Mouse (Mus musculus) adrenal gland, postnatal 14 days (tissue): ENCODE results near the gene Runx2. TPM values are rescaled to one million over a fixed set of nuclear protein-coding genes. Genes with fewer than 3 reads are reported as not detected.

ENCODE experiments used
- DNase-seq: peaks from one replicate; pipeline ENCODE4 v3.0.0; 2021; ENCODE audit warnings: mixed read lengths
- total RNA-seq: library from RNA; stranded (reverse); gene quantifications from 2 replicates; pipeline ENCODE4 v1.2.3, GENCODE M21; 2021

Runx2 gene
- total RNA-seq, 1 experiment from 2014 or later, result 15.9 TPM

DNA sequence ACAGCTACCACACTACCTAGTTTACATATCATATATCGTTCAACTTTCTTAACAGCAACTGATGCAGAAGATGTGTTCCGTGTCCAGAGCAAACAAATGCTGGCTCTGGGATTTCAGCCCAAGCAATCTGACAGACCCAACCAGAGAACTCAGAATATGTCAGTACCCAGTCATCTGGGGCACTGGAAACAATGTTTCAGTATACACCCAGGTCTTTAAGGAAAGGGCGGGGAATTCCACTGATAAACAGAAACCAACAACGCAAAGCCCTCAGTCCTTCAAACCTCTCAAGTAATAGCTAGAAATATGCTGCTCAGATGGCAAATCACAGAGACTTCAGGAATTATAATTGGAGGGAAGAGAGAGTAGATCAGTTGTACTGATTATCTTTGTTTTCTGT lies 100.5 kb downstream of the Runx2 start:
- DNase-seq, result no peak

- DNase-seq, result no peak
These were observed 101.2 kb downstream of the Runx2 start for GRCm38 (mm10) chr17:44713404-44713803.

- DNase-seq, result peak; percentile 92
These were observed 104.9 kb downstream of the Runx2 start for GRCm38 (mm10) chr17:44709516-44710252.

GRCm38 (mm10) chr17:44707956-44708355 lies 106.6 kb downstream of the Runx2 start:
- no peak for DNase-seq

GRCm38 (mm10) chr17:44706531-44706930 lies 108.1 kb downstream of the Runx2 start:
- DNase-seq, result no peak

DNA sequence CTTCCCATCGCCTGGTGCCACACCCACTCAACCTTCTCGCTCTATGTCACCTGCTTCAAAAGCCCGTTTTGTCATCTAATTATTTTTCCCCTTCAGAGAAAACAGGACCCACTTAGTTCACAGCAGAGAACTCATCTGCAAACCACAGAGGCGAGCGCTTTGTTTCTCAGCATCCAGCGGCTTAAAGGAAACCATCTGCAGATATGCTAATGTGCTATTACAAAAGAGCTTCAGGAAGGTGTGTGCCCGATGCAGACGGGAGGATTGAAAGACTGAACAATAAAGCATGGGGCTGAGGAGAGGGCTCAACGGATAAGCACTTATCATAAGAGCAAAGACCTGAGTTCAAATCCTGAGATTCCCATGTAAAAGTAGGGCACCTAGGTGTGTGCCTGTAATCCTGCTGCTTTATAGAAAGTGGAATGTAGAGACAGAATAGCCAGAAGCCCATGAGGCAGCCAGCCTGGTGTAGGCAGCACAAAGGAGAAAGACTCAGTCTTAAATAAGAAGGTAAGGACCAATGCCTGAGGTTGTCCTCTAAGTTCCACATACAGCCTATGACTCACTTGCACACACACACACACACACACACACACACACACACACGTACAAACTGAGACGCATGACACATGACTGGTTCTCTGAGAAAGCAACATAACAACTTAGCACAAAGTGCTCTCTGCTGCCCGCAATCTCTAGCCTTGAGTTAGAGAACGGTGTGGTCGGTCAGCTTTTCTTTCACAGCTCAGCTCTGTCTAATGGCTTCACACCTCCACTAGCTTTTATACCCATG lies 111.9 kb downstream of the Runx2 start:
- peak; percentile 37 for DNase-seq

GRCm38 (mm10) chr17:44701531-44701930 lies 113.1 kb downstream of the Runx2 start:
- DNase-seq, result peak; percentile 16

- no peak for DNase-seq
These were observed 114.3 kb downstream of the Runx2 start for GRCm38 (mm10) chr17:44700326-44700725.

DNA sequence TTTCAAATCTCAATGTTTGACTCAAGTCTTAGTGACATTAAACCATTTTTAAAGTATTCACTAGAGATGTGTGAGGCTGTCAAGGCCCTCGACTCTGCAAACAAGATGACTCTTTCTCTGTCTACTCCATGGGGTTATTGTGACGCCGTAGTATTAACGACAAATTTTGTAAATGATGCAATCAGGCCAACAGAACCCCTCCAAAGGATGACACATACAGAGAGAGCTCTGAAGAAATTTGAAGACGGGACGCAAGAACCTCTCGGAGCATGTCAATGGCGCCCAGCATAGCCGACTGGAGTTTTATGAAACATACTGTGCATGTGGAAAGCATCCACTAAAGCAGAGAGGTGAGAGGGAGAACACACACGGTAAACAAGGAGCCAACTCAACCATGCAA lies 117.5 kb downstream of the Runx2 start:
- DNase-seq, result no peak

DNA sequence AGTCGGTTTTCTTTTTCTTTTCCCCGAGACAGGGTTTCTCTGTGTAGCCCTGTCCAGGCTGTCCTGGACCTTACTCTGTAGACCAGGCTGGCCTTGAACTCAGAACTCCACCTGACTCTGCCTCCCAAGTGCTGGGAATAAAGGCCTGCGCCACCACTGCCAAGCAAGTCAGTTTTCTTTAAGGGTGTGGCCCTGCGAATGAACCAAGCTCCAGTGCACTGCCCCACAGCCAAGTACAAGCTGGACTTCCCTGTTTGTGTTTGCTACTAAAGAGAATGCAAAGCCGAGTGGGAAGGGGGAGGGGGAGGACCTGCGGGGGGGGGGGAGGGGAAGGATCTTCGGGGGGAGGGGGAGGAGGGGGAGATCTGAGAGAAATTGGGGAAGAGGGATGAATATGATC lies 121.0 kb downstream of the Runx2 start:
- DNase-seq, result no peak

DNA sequence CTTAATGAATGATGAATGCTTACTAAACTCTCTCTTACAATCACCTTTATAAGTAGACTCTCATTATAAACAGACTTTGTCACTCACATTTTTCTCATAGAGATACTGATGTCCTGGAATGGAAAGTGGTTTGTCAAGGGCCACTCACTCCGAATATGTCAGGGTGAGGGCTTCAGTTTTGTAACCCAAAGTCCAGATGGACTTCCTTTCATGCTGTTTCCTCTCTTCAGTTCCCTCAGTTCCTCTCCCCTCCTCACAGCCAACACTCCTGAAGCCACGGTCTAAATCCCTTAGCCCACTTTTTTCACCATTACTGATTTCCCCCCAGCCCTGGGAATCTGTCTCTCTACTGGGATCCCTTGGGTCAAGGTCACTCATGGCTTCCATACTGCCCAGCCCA lies 123.1 kb downstream of the Runx2 start:
- DNase-seq, result no peak

GRCm38 (mm10) chr17:44690410-44691035 lies 124.1 kb downstream of the Runx2 start:
- DNase-seq, result no peak

DNA sequence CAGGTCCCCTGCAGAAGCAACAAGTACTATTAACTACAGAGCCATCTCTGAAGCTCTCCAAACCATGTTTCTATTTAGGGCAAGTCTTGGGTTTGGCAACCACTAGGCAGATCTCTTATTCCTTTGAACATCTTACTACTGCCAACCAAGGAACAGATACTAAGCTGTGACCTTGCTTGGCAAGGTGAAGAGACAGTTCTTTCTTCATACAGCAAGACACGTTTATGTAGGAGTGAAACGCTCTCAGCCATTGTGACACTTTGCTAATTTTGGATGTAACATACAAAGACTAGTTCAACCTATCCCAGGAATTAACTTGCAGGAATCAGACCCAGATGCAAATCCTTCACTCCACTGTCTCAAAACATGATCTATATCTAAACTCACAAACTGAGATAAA lies 126.3 kb downstream of the Runx2 start:
- DNase-seq, result no peak

- DNase-seq, result no peak
These were observed 129.1 kb downstream of the Runx2 start for GRCm38 (mm10) chr17:44685514-44685913.

DNA sequence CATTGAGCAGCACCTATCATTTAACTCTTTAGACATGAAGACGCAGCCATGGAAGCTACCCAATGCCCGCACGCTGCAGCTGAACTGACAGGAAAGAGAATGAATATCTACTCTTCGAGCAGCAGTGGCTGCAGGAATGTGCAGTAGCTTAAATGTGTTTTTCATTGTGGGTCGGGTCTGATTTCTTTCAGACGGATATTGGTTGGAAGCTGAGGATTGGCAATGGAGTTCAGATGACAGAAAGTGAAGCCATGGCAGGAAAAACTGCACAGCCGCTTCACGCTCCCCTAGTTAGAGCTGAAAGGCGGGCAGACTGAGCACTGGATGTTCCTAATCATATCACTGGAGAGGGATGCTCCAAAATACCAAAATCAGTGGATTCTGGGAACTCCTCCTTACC lies 131.6 kb downstream of the Runx2 start:
- no peak for DNase-seq

- DNase-seq, result peak; percentile 67
These were observed 136.8 kb downstream of the Runx2 start for GRCm38 (mm10) chr17:44677782-44678181.

DNA sequence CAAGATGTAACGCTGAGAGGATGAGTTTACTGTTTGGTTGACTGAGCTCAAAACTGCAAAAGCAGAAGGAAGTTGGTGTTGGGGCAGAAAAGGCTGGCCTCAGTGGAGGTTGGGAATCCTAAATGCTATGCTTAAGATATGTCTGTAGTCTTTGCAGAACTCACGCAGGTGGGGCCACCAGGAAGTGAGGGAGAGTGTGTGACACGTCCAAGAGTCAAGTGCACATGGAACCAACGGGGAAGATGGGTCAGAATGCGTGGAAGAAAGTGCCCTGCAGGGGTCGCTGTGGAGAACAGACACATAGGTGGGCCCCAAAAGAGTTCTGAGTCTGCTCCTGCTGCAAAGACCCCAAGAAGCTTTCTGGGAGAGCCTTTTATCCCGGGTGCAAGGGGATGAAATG lies 141.8 kb downstream of the Runx2 start:
- peak; percentile 15 for DNase-seq

- peak; percentile 64 for DNase-seq
These were observed 142.5 kb downstream of the Runx2 start for GRCm38 (mm10) chr17:44671946-44672692.

GRCm38 (mm10) chr17:44669985-44670384 lies 144.6 kb downstream of the Runx2 start:
- DNase-seq, result no peak

- DNase-seq, result no peak
These were observed 147.3 kb downstream of the Runx2 start for GRCm38 (mm10) chr17:44667346-44667745.

- no peak for DNase-seq
These were observed 150.7 kb downstream of the Runx2 start for GRCm38 (mm10) chr17:44663872-44664271.

GRCm38 (mm10) chr17:44663208-44663607 lies 151.4 kb downstream of the Runx2 start:
- DNase-seq, result no peak
